Mouse (Mus musculus): ENCODE data around the gene Fnip2.

DNA sequence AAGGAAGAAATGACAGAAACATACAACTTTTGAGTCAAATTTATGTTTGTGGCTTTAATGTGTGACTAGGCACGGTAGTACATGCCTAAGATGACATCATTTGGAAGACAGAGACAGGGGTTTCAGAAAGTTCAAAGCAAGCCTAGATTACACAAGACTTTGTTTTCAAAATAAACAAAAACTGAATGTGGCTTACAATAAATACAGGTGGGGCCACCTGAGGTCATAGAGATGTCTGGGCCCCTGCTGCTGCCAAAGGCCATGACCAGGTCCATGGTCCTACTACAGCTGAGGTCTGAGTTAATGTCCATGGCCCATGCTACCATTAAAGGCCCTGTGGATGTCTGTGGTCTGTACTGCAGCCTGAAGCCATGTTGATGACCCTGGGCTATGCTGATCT lies 154.1 kb downstream of the Fnip2 start:
- TF ChIP-seq CTCF (conservative IDR thresholded peaks at IDR 0.05 in 1 of 2, IDR thresholded peaks at IDR 0.05 in 1 of 2; ENCODE audit: low read depth in 2 of 2, low read length in 2 of 2), result no peak
- no peak for TF ChIP-seq POLR2A (IDR thresholded peaks at IDR 0.05; ENCODE audit: low read depth, low read length)
- TF ChIP-seq MYC (IDR thresholded peaks at IDR 0.05; ENCODE audit: low read depth, low read length), result no peak
- no peak for TF ChIP-seq EP300 (IDR thresholded peaks at IDR 0.05; ENCODE audit: low read length)
- no peak for TF ChIP-seq CHD2 (IDR thresholded peaks at IDR 0.05; ENCODE audit: low read length)
- no peak for TF ChIP-seq MAZ (IDR thresholded peaks at IDR 0.05; ENCODE audit: low read depth, low read length)
- TF ChIP-seq TBP (conservative IDR thresholded peaks at IDR 0.05; ENCODE audit: low read depth, low read length), result no peak

Data from CH12.LX (cell line).